Mouse (Mus musculus) embryonic facial prominence, embryonic 11.5 days (tissue): ENCODE data around the gene Zxdb. TPM values are rescaled to one million over a fixed set of nuclear protein-coding genes. Genes with fewer than 3 reads are reported as not detected.

Experiments
- ATAC-seq: fragments of 200-750 bp; cut with Nextera tagmentation; replicated peaks from 2 replicates; pipeline ENCODE4 v1.8.0; 2017; ENCODE audit warnings: low read depth; ENCODE audit not compliant: insufficient number of reproducible peaks, low FRiP score, low TSS enrichment
- DNase-seq: peaks from one replicate; pipeline ENCODE4 v3.0.0-alpha.2; 2015; ENCODE audit warnings: low spot score
- H3K27ac ChIP-seq: fragments of 300-500 bp; sonication (generic); replicated peaks from 2 replicates; pipeline ENCODE4 v1.5.1; 2014; ENCODE audit warnings: mild to moderate bottlenecking, low read depth, low read length, control low read depth
- H3K27me3 ChIP-seq: fragments of 300-500 bp; sonication (generic); 2 replicates; pipeline ENCODE4 v1.6.1; 2014; ENCODE audit warnings: mild to moderate bottlenecking, low read length, moderate library complexity, mixed read lengths; ENCODE audit not compliant: control insufficient read depth, insufficient read depth
- H3K36me3 ChIP-seq: fragments of 300-500 bp; sonication (generic); replicated peaks from 2 replicates; pipeline ENCODE4 v1.6.1; 2014; ENCODE audit warnings: low read depth, mild to moderate bottlenecking, low read length, moderate library complexity, mixed read lengths; ENCODE audit not compliant: control insufficient read depth, insufficient read depth
- H3K4me1 ChIP-seq: fragments of 300-500 bp; sonication (generic); 2 replicates; pipeline ENCODE4 v1.6.1; 2014; ENCODE audit warnings: low read length, mixed read lengths; ENCODE audit not compliant: control insufficient read depth, insufficient read depth
- H3K4me2 ChIP-seq: fragments of 300-500 bp; sonication (generic); 2 replicates; pipeline ENCODE4 v1.6.1; 2014; ENCODE audit warnings: low read depth, mild to moderate bottlenecking, control low read depth, low read length, moderate library complexity
- H3K4me3 ChIP-seq: fragments of 300-500 bp; sonication (generic); 2 replicates; pipeline ENCODE4 v1.5.1; 2014; ENCODE audit warnings: low read depth, low read length, control low read depth
- H3K9ac ChIP-seq: fragments of 300-500 bp; sonication (generic); replicated peaks from 2 replicates; pipeline ENCODE4 v1.6.1; 2014; ENCODE audit warnings: mild to moderate bottlenecking, control low read depth, low read length
- H3K9me3 ChIP-seq: fragments of 300-500 bp; sonication (generic); replicated peaks from 2 replicates; pipeline ENCODE4 v1.6.1; 2016; ENCODE audit warnings: mild to moderate bottlenecking, low read length, inconsistent platforms, mixed read lengths; ENCODE audit not compliant: control insufficient read depth
- WGBS: fragments of 180-500 bp; shearing (Covaris S2); extraction: QIAGEN DNeasy Blood & Tissue Kit; methylation state at CpG from one replicate; pipeline ENCODE4 v1.1.7; 2014; 5-methylcytosine and 5-hydroxymethylcytosine counted together
- polyA plus RNA-seq: library from polyadenylated mRNA; unstranded; fragments of >200 nt; fragmentation: Nextera tagmentation; extraction: Ambion mirVana; gene quantifications from 2 replicates; pipeline ENCODE4 v1.2.1, GENCODE M21; 2014

The Zxdb gene
- polyA plus RNA-seq, 1 experiment from 2014 or later: 2.4 TPM

- H3K27me3 ChIP-seq: no peaks in the 10 kb centered on the region
- no peaks in the 10 kb centered on the region for H3K4me1 ChIP-seq
- DNase-seq: no peak
- H3K9me3 ChIP-seq: no peaks in the 10 kb centered on the region
- no peak overlapping the region for H3K4me2 ChIP-seq
- no peak overlapping the region for H3K4me3 ChIP-seq
- no peak overlapping the region for H3K9ac ChIP-seq
- no peak for ATAC-seq
- no peaks in the 10 kb centered on the region for H3K36me3 ChIP-seq
- no peak overlapping the region for H3K27ac ChIP-seq
Observed at GRCm38 (mm10) chrX:94731596-94731995, 7.2 kb downstream of the Zxdb start.

DNA sequence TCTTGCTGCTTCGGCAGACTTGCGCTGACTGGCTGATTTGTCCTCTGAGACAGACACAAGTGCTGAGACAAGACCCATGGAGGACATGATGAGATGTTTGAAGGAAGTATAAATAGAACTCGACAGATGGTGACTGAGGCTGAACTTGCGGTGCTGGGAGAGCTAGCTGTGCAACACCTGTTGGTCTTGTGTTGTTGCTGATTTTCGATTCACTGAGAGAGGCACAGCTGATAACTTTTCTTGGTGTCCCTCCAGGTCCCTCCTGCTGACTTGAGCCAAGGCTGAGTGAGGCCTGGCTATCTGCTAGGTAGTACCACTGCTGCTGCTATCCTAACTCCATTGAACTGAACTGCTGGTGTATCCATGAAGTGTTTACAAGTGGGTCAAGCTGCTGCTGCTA, 29.4 kb downstream of the Zxdb start:
- no peaks in the 10 kb centered on the region for H3K4me1 ChIP-seq
- no peak overlapping the region for H3K27ac ChIP-seq
- no peak for ATAC-seq
- no peak overlapping the region for H3K4me3 ChIP-seq
- no peak for DNase-seq
- no peaks in the 10 kb centered on the region for H3K9me3 ChIP-seq
- WGBS: 86% methylated on average over 5 of the region's 5 CpGs
- no peak overlapping the region for H3K4me2 ChIP-seq
- no peaks in the 10 kb centered on the region for H3K36me3 ChIP-seq
- H3K9ac ChIP-seq: no peak overlapping the region
- H3K27me3 ChIP-seq: no peaks in the 10 kb centered on the region

- Histone ChIP-seq H3K4me1 (no peaks in the 10 kb centered on the region), H3K27ac (no peak overlapping the region), H3K9ac (no peak overlapping the region), H3K36me3 (no peaks in the 10 kb centered on the region), H3K4me2 (no peak overlapping the region), H3K27me3 (no peaks in the 10 kb centered on the region), H3K9me3 (no peaks in the 10 kb centered on the region), H3K4me3 (no peak overlapping the region)
- no peak for ATAC-seq
- no peak for DNase-seq
- WGBS: 55% methylated on average over 1 of the region's 1 CpGs
Observed at GRCm38 (mm10) chrX:94759959-94760358, 35.6 kb downstream of the Zxdb start.

DNA sequence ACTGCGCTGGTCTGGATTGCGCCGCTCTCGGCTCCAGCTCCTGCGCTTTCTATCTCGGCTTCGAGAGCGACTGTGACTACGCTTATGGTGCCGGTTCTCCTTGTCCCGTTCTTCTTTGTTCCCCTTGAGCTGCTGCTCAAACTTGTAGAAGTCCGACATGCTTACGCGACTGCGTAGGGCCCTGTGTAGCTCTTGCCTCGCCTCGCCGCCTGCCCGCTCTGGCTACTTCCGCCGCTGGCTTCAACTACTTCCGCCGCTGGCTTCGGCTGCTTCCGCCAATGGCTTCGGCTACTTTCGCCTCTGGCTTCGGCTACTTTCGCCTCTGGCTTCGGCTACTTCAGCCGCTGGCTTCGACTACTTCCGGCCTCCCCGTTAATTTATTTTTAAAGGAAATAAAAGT, 49.5 kb downstream of the Zxdb start:
- ATAC-seq (no peak), DNase-seq (no peak)
- Histone ChIP-seq H3K9me3 (no peaks in the 10 kb centered on the region), H3K4me2 (no peak overlapping the region), H3K4me1 (no peaks in the 10 kb centered on the region), H3K36me3 (no peaks in the 10 kb centered on the region), H3K9ac (no peak overlapping the region), H3K27ac (no peak overlapping the region), H3K27me3 (no peaks in the 10 kb centered on the region), H3K4me3 (no peak overlapping the region)
- WGBS: 96% methylated on average over 33 of the region's 34 CpGs

Other genes starting within 250 kb of the Zxdb start
- 829 and 856 TPM in 2 replicates for gene Maged1, start 182.4 kb upstream of the Zxdb start, polyA plus RNA-seq
- 7.4 and 10.4 TPM in 2 replicates for gene Gspt2, start 88.5 kb upstream of the Zxdb start, polyA plus RNA-seq